Mouse (Mus musculus) forebrain, postnatal 0 days (tissue): ENCODE measurements around the gene BC024978. TPM values are rescaled to one million over a fixed set of nuclear protein-coding genes. Genes with fewer than 3 reads are reported as not detected.

Experiments
- ATAC-seq: fragments of 200-750 bp; cut with Nextera tagmentation; 2 replicates; pipeline ENCODE4 v1.8.0; 2017; ENCODE audit warnings: mild to moderate bottlenecking, moderate library complexity
- DNase-seq: peaks from one replicate; pipeline ENCODE4 v3.0.0-alpha.2; 2015
- H3K27ac ChIP-seq: fragments of 300-500 bp; sonication (generic); 2 replicates; pipeline ENCODE4 v1.5.1; 2014; ENCODE audit warnings: low read depth, mild to moderate bottlenecking, antibody characterized with exemption, low read length, moderate library complexity, mixed read lengths
- H3K27me3 ChIP-seq: fragments of 300-500 bp; sonication (generic); 2 replicates; pipeline ENCODE4 v1.6.1; 2014; ENCODE audit warnings: mild to moderate bottlenecking, low read length, mixed read lengths; ENCODE audit not compliant: insufficient read depth
- H3K36me3 ChIP-seq: fragments of 300-500 bp; sonication (generic); 2 replicates; pipeline ENCODE4 v1.6.1; 2014; ENCODE audit warnings: mild to moderate bottlenecking, moderate library complexity; ENCODE audit not compliant: insufficient read depth
- H3K4me1 ChIP-seq: fragments of 300-500 bp; sonication (generic); 2 replicates; pipeline ENCODE4 v1.6.1; 2014; ENCODE audit warnings: antibody characterized with exemption; ENCODE audit not compliant: insufficient read depth
- H3K4me2 ChIP-seq: fragments of 300-500 bp; sonication (generic); 2 replicates; pipeline ENCODE4 v1.6.1; 2014; ENCODE audit warnings: low read depth, mild to moderate bottlenecking, moderate library complexity
- H3K4me3 ChIP-seq: fragments of 300-500 bp; sonication (generic); 2 replicates; pipeline ENCODE4 v1.5.1; 2014; ENCODE audit warnings: low read depth, low read length, mixed read lengths
- H3K9ac ChIP-seq: fragments of 300-500 bp; sonication (generic); 2 replicates; pipeline ENCODE4 v1.6.1; 2014; ENCODE audit warnings: mild to moderate bottlenecking
- H3K9me3 ChIP-seq: fragments of 300-500 bp; sonication (generic); 2 replicates; pipeline ENCODE4 v1.6.1; 2016; ENCODE audit warnings: low read length
- CTCF ChIP-seq: sonication (generic); IDR thresholded peaks from 2 replicates; pipeline ENCODE4 v1.5.1; 2016; ENCODE audit warnings: antibody characterized with exemption, control low read depth, low read depth
- WGBS: fragments of 180-500 bp; shearing (Covaris S2); extraction: QIAGEN DNeasy Blood & Tissue Kit; methylation state at CpG from one replicate; pipeline ENCODE4 v1.1.7; 2014; 5-methylcytosine and 5-hydroxymethylcytosine counted together
- polyA plus RNA-seq: library from polyadenylated mRNA; unstranded; fragments of >200 nt; fragmentation: Nextera tagmentation; extraction: Ambion mirVana; gene quantifications from 2 replicates; pipeline ENCODE4 v1.2.1, GENCODE M21; 2015
- total RNA-seq: library from RNA; depleted of rRNA; stranded (reverse); fragments of >200 nt; gene quantifications from 2 replicates; pipeline ENCODE4 v1.2.3, GENCODE M21; 2014

Gene BC024978
- total and polyA plus RNA-seq, 2 experiments from 2014 or later: 2.0 to 5.7 TPM

DNA sequence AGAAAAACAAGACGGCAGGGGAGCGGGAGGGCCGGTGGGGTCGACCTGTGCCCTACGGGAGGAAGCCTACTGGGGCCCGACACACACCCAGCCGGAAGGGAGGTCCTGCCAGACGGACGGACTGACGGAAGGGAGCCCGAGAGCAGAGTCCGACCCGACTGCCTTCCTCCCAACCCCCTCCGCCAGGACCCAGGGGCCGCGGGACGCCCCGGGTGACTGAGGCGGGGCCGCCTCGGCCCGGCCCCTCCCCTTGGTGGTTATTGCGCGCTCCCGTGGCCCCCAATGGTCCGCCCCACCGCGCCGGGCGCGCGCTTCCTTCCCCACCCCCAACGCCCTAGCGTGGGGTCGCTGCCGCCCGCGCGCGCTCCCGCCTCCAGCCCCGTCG, 29.4 kb upstream of the BC024978 start:
- H3K36me3 ChIP-seq: peaks cover 18% of the 10 kb centered on the region
- H3K27ac ChIP-seq: peak overlapping the region; percentile 97
- H3K4me1 ChIP-seq: peaks cover 24% of the 10 kb centered on the region
- H3K4me3 ChIP-seq: peak overlapping the region; percentile 90
- WGBS: under 1% methylated on average over 27 of the region's 43 CpGs
- H3K4me2 ChIP-seq: peak overlapping the region; percentile 75
- DNase-seq (peak; percentile 87), ATAC-seq (peak; percentile 69)
- TF ChIP-seq CTCF: no peak
- H3K9ac ChIP-seq: peak overlapping the region; percentile 92
- no peaks in the 10 kb centered on the region for H3K27me3 ChIP-seq
- H3K9me3 ChIP-seq: no peaks in the 10 kb centered on the region

DNA sequence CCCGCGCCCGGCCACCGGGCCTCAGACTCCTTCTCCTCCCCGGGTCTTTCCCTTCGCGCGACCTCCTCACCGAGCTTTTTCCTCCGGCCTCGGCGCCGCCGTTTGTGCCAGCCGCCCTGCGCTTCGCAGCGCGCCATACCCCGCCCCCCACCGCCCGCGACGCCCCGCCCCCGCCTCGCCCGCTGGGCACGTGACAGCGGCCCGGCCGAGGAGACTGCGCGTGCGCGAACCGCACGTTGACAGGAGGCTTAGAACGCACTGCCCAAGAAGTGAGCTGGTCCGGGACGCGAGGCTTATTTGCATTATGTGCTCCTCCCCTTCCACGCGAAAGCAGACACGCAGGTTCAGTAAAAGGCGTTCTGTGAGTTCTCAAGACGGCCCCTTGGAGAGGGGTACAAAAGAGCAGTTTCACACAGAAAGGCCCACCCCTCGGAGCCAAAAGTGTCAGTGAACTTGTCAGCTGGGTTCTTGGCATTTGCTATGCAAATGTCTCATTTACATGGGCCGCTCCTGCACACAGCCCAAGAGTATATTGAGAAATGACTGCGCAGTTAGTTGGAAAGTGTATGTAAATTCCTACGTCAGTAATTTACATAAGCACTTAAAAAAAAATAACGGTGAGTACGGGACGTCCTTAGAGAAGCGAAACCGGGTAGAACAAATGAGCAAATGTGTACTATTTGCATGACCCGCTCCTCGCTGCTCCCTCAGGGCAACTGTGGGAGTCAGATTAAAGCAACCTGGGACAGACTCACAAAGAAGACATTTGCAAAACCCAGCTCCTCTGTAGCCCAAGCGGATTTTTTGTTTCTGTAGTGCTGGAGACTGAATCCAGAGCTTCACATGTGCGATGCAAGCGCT, 28.7 kb upstream of the BC024978 start, which contains the start of gene Egln2:
TSS of gene Egln2 (minus strand) at position 189 of the 861 bp plus-strand sequence.
- Histone ChIP-seq H3K9me3 (no peaks in the 10 kb centered on the region), H3K27ac (peak within 1 kb of the TSS; percentile 97), H3K4me2 (peak within 1 kb of the TSS; percentile 75), H3K9ac (peak within 1 kb of the TSS; percentile 92), H3K27me3 (no peaks in the 10 kb centered on the region), H3K4me3 (peak within 1 kb of the TSS; percentile 90), H3K4me1 (peaks cover 20% of the 10 kb centered on the region), H3K36me3 (peaks cover 20% of the 10 kb centered on the region)
- no peak for TF ChIP-seq CTCF
- peak; percentile 86 for ATAC-seq
- peak; percentile 95 for DNase-seq
- WGBS: 2% methylated on average over 57 of the region's 61 CpGs

DNA sequence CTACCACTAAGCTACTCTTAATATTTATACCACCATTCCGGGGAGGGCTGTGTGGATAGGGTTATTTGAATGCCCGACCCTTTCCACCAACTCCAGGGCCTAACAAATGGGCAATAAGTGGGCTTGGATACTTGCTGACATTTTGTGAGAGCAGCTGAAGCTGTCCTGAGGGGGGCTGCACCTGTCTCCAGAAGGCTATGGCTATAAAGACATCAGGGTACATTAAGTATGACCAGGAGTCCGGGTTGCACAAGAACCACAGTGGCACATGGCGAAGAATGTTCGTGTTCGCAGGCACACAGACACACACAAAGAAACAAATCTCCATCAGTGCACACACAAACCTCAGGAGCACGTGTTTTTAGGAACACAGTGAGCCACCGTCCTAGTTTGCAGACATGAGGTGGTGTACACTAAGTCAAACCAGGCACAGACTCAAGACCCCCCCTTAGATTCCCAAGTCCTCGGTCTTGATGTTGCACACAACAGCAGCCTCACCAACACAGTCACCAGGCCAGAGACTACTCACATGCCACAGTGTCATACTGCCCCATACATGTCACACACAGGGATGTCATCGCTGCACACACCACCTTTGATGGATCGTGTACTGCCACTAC, 28.0 kb upstream of the BC024978 start:
- Histone ChIP-seq H3K4me1 (peaks cover 20% of the 10 kb centered on the region), H3K9ac (peak overlapping the region; percentile 92), H3K4me2 (peak overlapping the region; percentile 75), H3K27me3 (no peaks in the 10 kb centered on the region), H3K36me3 (peaks cover 26% of the 10 kb centered on the region), H3K4me3 (peak overlapping the region; percentile 90), H3K27ac (peak overlapping the region; percentile 97), H3K9me3 (no peaks in the 10 kb centered on the region)
- DNase-seq (no peak), ATAC-seq (no peak)
- no peak for TF ChIP-seq CTCF
- 69% methylated on average over 11 of the region's 11 CpGs for WGBS

DNA sequence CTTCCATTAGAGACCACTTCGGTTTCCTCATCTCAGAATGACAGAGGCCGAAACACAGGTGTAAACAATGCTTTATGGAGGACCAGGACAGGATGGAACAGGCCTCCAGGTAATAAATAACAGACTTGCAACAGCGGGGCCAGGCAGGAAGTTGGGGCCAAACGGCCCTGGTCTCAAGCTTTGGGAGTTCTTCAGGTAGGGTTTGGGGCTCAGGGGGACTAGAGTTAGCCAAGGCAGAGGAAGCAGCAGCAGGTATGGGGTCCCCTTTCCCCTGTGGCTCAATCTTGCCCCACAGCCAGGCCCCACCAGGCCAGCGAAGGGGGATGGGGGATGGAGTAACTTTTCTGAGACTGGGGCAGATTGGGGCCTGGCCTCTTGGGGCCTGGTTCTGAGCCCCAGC, 27.2 kb upstream of the BC024978 start:
- 95% methylated on average over 5 of the region's 5 CpGs for WGBS
- ATAC-seq (no peak), DNase-seq (no peak)
- TF ChIP-seq CTCF: no peak
- H3K36me3 ChIP-seq: peaks cover 34% of the 10 kb centered on the region
- no peak overlapping the region for H3K9ac ChIP-seq
- no peak overlapping the region for H3K4me3 ChIP-seq
- H3K27me3 ChIP-seq: no peaks in the 10 kb centered on the region
- no peak overlapping the region for H3K4me2 ChIP-seq
- no peaks in the 10 kb centered on the region for H3K9me3 ChIP-seq
- H3K4me1 ChIP-seq: peaks cover 16% of the 10 kb centered on the region
- H3K27ac ChIP-seq: no peak overlapping the region

DNA sequence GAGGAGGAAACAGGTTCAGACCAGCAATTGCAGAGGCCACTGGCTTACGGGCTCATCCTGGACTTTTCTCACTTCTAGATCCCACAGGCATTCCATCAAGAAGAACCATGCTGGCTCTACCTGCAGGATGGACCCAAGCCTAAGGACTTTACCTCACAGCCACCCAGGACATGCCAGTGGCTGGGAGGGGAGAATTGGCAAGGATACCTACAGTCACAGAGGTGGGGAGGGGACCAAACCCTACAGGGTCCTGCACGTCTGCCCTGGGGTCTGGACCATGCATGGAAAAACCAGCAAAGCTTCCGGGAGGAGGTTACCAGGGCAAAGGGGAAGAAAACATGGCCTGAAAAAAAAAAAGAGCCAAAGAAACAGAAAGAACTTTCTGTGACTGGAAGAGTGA, 24.6 kb upstream of the BC024978 start:
- peaks cover 38% of the 10 kb centered on the region for H3K36me3 ChIP-seq
- no peak for TF ChIP-seq CTCF
- no peak for DNase-seq
- no peaks in the 10 kb centered on the region for H3K27me3 ChIP-seq
- WGBS: 88% methylated on average over 3 of the region's 3 CpGs
- H3K9ac ChIP-seq: no peak overlapping the region
- H3K4me2 ChIP-seq: no peak overlapping the region
- H3K4me1 ChIP-seq: no peaks in the 10 kb centered on the region; the same call in 1 of the 2 replicates
- no peaks in the 10 kb centered on the region for H3K9me3 ChIP-seq
- no peak for ATAC-seq
- no peak overlapping the region for H3K27ac ChIP-seq
- no peak overlapping the region for H3K4me3 ChIP-seq

DNA sequence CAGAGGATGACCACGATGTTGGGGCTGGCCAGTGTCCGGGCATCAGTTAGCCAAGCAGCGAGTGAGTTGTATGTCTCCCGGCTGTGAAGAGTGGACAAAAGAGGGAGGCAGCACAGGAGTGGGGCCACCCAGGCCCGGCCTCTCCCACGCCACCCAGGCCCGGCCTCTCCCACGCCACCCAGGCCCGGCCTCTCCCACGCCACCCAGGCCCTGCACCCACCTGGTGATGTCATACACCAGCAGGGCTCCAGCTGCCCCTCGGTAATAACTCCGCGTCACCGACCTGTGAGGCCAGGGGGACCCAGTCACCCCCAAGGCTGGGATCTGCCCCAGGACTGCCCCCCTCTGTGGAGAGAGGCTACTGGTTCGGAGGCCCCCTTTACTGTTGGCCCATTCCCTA, 21.1 kb upstream of the BC024978 start:
- Histone ChIP-seq H3K9me3 (no peaks in the 10 kb centered on the region), H3K4me2 (no peak overlapping the region), H3K4me3 (no peak overlapping the region), H3K9ac (no peak overlapping the region), H3K36me3 (peaks cover 38% of the 10 kb centered on the region), H3K27ac (no peak overlapping the region), H3K27me3 (no peaks in the 10 kb centered on the region), H3K4me1 (peaks cover 4% of the 10 kb centered on the region; the same call in 1 of the 2 replicates)
- no peak for TF ChIP-seq CTCF
- ATAC-seq (no peak), DNase-seq (no peak)
- 96% methylated on average over 15 of the region's 15 CpGs for WGBS

DNA sequence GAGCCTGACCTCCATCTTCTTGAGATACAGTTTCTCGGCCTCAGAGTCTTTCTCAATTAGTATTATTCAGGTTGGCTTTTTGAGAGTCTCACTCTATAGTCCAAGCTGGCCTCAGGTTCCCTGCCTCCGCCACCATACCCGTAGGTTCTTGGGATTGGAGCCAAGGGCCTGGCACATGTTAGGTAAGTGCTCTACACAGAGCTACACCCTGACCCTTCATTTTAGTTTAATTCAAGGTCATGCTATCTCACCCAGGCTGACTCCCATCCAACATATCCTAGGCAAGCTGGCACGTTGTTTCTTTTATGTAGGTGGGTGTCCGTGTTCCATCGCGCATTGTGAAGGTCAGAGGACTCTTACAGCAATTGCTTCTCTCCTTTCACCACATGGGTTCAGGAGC, 20.7 kb upstream of the BC024978 start:
- Histone ChIP-seq H3K36me3 (peaks cover 38% of the 10 kb centered on the region), H3K9me3 (no peaks in the 10 kb centered on the region), H3K27ac (no peak overlapping the region), H3K9ac (no peak overlapping the region), H3K4me3 (no peak overlapping the region), H3K27me3 (no peaks in the 10 kb centered on the region), H3K4me1 (peaks cover 4% of the 10 kb centered on the region; the same call in 1 of the 2 replicates), H3K4me2 (no peak overlapping the region)
- DNase-seq: no peak
- ATAC-seq: no peak
- no peak for TF ChIP-seq CTCF
- 94% methylated on average over 7 of the region's 7 CpGs for WGBS
